ENCODE assay signal across 11 mouse cellular contexts in the genomic region with DNA sequence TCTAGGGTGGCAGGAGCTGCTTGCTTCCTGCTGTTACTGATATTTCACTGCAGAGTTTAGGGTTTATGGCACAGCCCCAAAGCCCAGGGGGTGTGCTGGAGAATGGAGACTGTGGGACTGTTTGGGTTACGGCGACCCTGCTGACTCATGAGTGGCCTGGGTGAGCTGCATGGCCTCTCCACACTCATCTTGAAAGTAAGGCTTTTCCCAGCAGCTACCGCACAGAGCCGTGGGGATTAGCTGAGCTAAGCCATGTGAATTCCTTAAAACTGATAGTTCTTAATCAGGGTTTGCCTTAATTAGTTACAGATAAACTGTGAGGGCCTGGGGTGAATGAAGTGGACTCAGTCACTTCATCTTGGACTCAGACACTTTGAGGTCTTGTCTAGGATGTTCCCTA.
DNase-seq lines count a peak whose midpoint lies in the region; ATAC-seq and TF ChIP-seq lines count a peak whose summit lies in the region.
"Had no signal": no experiment of that assay in that cellular context is flagged by ENCODE, and none has a peak within 500 bp of the region (broad histone marks: within the 10 kb centered on the region; RNA-seq: fewer than 3 reads in every experiment).

No protein-coding gene starts in this region.

- peak overlapping the region; percentile 34 for H3K9ac ChIP-seq in heart, embryonic 13.5 days
- H3K9ac ChIP-seq in lung, embryonic 14.5 days = no peak overlapping the region
- H3K9ac ChIP-seq: forebrain, postnatal 0 days had no signal

- no peak overlapping the region for H3K4me3 ChIP-seq in heart, embryonic 13.5 days
- no peak overlapping the region for H3K4me3 ChIP-seq in lung, embryonic 14.5 days (ENCODE audit: low read depth, low read length)
- no peak overlapping the region for H3K4me3 ChIP-seq in lung, adult 2 months (replicated peaks; ENCODE audit: extremely low read depth, low read depth, low read length)
- H3K4me3 ChIP-seq: megakaryocyte, embryonic 14.5 days had no signal

- no peak for DNase-seq in heart, postnatal 14 days
- peak; percentile 27 for DNase-seq in lung, embryonic 14.5 days
- no peak for DNase-seq in lung, adult 2 months
- peak; percentile 65 for DNase-seq in kidney, adult 9 months
- no peak for DNase-seq in embryo, embryonic 9.5 days (ENCODE audit: extremely low spot score)
- DNase-seq in right cerebral cortex, postnatal 10 days (ENCODE audit: low spot score in 2 of 2) = no peak
- DNase-seq: forebrain, postnatal 0 days; spleen, adult 18-20 months had no signal

- H3K4me2 ChIP-seq in heart, embryonic 13.5 days = no peak overlapping the region
- no peak overlapping the region for H3K4me2 ChIP-seq in lung, embryonic 14.5 days

- no peaks in the 10 kb centered on the region for H3K36me3 ChIP-seq in heart, embryonic 13.5 days
- no peaks in the 10 kb centered on the region for H3K36me3 ChIP-seq in lung, embryonic 14.5 days (ENCODE audit: insufficient read depth)

- no peak for TF ChIP-seq CTCF in lung, embryonic 14.5 days (IDR thresholded peaks at IDR 0.05; ENCODE audit: low read depth)
- TF ChIP-seq CTCF in lung, adult 2 months (IDR thresholded peaks at IDR 0.05; ENCODE audit: insufficient read depth, low read length) = no peak

- 28% methylated on average over 4 of the region's 4 CpGs for WGBS in heart, embryonic 13.5 days
- 27% methylated on average over 4 of the region's 4 CpGs for WGBS in lung, embryonic 14.5 days
- 61% methylated on average over 4 of the region's 4 CpGs for WGBS in lung, adult 2 months

- H3K9me3 ChIP-seq in heart, embryonic 13.5 days = no peaks in the 10 kb centered on the region
- no peaks in the 10 kb centered on the region for H3K9me3 ChIP-seq in lung, embryonic 14.5 days (ENCODE audit: low read depth, low read length)
- H3K9me3 ChIP-seq: megakaryocyte, embryonic 14.5 days had no signal

- intact Hi-C loops in heart, postnatal 14 days (cut with DNase I) = no loop called here

- no peak for TF ChIP-seq POLR2A in lung, adult 2 months (IDR thresholded peaks at IDR 0.05; ENCODE audit: borderline replicate concordance, extremely low read depth, low read depth, low read length)

- H3K27me3 ChIP-seq in heart, embryonic 13.5 days (replicated peaks) = no peaks in the 10 kb centered on the region
- no peaks in the 10 kb centered on the region for H3K27me3 ChIP-seq in lung, embryonic 14.5 days (ENCODE audit: insufficient read depth, low read length)
- H3K27me3 ChIP-seq: megakaryocyte, embryonic 14.5 days had no signal

- ATAC-seq in heart, embryonic 13.5 days (ENCODE audit: extremely low read depth, insufficient number of reproducible peaks, low FRiP score, low TSS enrichment) = no peak
- no peak for ATAC-seq in lung, embryonic 14.5 days (ENCODE audit: insufficient read depth)
- peak; percentile 28 for ATAC-seq in CD4-positive, CD25-positive, alpha-beta regulatory T cell, adult 4 months
- ATAC-seq: forebrain, postnatal 0 days had no signal

- peak overlapping the region; percentile 65 for H3K27ac ChIP-seq in heart, embryonic 13.5 days (replicated peaks)
- no peak overlapping the region for H3K27ac ChIP-seq in lung, embryonic 14.5 days (ENCODE audit: low read depth)

- H3K4me1 ChIP-seq in heart, embryonic 13.5 days = peaks cover 54% of the 10 kb centered on the region
- H3K4me1 ChIP-seq in lung, embryonic 14.5 days (ENCODE audit: insufficient read depth) = 0 out of 2 replicates have a peak, but pooled peaks cover 7% of the 10 kb centered on the region
- H3K4me1 ChIP-seq in lung, adult 2 months (ENCODE audit: control insufficient read depth, insufficient read depth, low read length) = peaks cover 3% of the 10 kb centered on the region; the same call in 1 of the 2 replicates

Comparison
In these comparisons a context has a peak if more than half of its experiments do, and no peak if none do; other contexts are left out.
1. DNase-seq: peak in lung, embryonic 14.5 days (single experiment) and kidney, adult 9 months (single experiment); none in heart, postnatal 14 days (0 of 2), lung, adult 2 months (single experiment), embryo, embryonic 9.5 days (single experiment) and right cerebral cortex, postnatal 10 days (0 of 2).